Mouse (Mus musculus): ENCODE results near the gene Kcna10.

DNA sequence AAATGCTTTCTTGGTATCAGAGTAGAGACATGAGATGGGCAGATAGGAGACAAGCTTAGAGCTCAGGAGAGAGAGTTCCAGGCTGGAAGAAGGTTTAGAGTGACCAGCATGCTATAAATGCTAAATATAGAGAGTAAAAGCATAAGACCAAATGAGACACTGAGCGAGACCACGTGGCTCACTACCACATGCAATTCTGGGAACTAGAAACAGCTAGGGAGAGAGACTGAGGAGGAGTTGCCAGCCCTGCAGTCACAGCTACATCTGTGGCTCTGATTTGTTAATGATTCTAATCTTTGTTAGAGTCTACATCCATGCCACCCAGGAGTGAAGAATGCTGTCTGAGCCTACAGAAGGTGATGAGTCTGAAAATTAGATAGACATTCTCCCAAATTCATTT lies 13.3 kb upstream of the Kcna10 start:
- no peak for TF ChIP-seq CTCF (IDR thresholded peaks at IDR 0.05; ENCODE audit: extremely low read depth, insufficient read length, insufficient replicate concordance, low read depth, low read length)
- TF ChIP-seq POLR2A (IDR thresholded peaks at IDR 0.05; ENCODE audit: low read depth, low read length), result no peak

Measured in small intestine, adult 2 months (tissue).